Mouse (Mus musculus): Measurements from ENCODE around the gene Acot1. TPM values are rescaled to one million over a fixed set of nuclear protein-coding genes. Genes with fewer than 3 reads are reported as not detected.
"Not testable (repeated sequence)": the region's sequence is repeated elsewhere in the genome, so short reads cannot be mapped to it uniquely, and the experiment has no call there.

The Acot1 gene
- polyA plus RNA-seq, 1 experiment from 2014 or later: 45.5 TPM

DNA sequence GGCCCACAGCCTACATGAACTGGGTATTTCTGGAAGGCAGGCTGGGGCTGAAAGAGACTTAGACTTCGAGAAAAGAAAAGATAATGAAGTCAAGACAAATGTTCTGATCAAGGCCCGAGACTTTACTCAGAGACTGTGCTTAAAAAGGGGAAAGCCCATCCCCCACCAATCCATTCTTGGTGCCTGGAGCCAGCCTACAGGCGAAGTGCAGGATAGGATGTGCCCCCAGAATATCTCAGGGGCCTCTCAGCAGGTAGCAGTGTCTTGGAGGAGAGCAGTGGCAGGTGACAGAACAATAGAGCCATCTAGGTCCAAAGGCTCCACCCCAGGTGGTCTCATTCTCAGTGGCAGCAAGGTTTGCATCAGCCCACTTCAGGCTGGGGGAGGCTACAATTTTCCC lies 19.0 kb downstream of the Acot1 start:
- 52% methylated on average over 3 of the region's 3 CpGs for WGBS
- H3K9me3 ChIP-seq (ENCODE audit: control insufficient read depth, low read length): not testable (repeated sequence)

DNA sequence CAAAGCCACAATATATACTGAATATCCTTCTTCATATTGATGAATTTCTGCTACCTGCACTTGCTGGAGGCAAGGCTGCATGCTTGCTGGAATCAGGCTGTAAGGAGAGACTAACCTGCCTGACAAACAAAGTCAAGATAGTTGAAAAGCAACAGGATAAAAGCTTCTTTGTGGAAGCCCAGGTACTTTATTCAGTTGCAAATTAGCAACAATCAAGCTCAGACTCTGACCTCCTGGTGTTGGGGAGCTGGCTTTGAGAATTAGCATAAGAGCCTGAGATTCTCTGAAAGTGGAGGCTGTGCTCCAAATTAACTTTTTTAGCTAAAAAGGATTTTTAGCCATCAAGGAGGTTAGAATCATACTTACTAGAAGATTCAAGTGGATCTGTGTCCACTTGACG lies 19.8 kb downstream of the Acot1 start:
- not testable (repeated sequence) for DNase-seq (ENCODE audit: low spot score); H3K27ac ChIP-seq (ENCODE audit: low read depth, low read length); H3K36me3 ChIP-seq (ENCODE audit: control insufficient read depth, insufficient read depth, low read length); H3K4me3 ChIP-seq (ENCODE audit: low read depth, low read length); ATAC-seq (ENCODE audit: low FRiP score); H3K9me3 ChIP-seq (ENCODE audit: control insufficient read depth, low read length); H3K4me2 ChIP-seq (replicated peaks; ENCODE audit: low read depth, low read length); H3K4me1 ChIP-seq (replicated peaks; ENCODE audit: control insufficient read depth, insufficient read depth, low read length); H3K9ac ChIP-seq (ENCODE audit: low read depth, low read length); H3K27me3 ChIP-seq (ENCODE audit: control insufficient read depth, insufficient read depth, low read length)
- WGBS: 91% methylated on average over 1 of the region's 1 CpGs

More for the DNA sequence above, 19.0 kb downstream of the Acot1 start:
- not testable (repeated sequence) for H3K4me1 ChIP-seq (replicated peaks; ENCODE audit: control insufficient read depth, insufficient read depth, low read length); DNase-seq (ENCODE audit: low spot score); H3K36me3 ChIP-seq (ENCODE audit: control insufficient read depth, insufficient read depth, low read length); ATAC-seq (ENCODE audit: low FRiP score); H3K27ac ChIP-seq (ENCODE audit: low read depth, low read length); H3K4me2 ChIP-seq (replicated peaks; ENCODE audit: low read depth, low read length); H3K27me3 ChIP-seq (ENCODE audit: control insufficient read depth, insufficient read depth, low read length); H3K9ac ChIP-seq (ENCODE audit: low read depth, low read length); H3K4me3 ChIP-seq (ENCODE audit: low read depth, low read length)

GRCm38 (mm10) chr12:84030659-84031332 lies 21.5 kb downstream of the Acot1 start:
- Histone ChIP-seq H3K4me1 (replicated peaks; ENCODE audit: control insufficient read depth, insufficient read depth, low read length) (no peaks in the 10 kb centered on the region), H3K36me3 (ENCODE audit: control insufficient read depth, insufficient read depth, low read length) (no peaks in the 10 kb centered on the region), H3K9me3 (ENCODE audit: control insufficient read depth, low read length) (no peaks in the 10 kb centered on the region), H3K4me2 (replicated peaks; ENCODE audit: low read depth, low read length) (no peak overlapping the region), H3K4me3 (ENCODE audit: low read depth, low read length) (no peak overlapping the region), H3K27me3 (ENCODE audit: control insufficient read depth, insufficient read depth, low read length) (no peaks in the 10 kb centered on the region), H3K9ac (ENCODE audit: low read depth, low read length) (no peak overlapping the region), H3K27ac (ENCODE audit: low read depth, low read length) (no peak overlapping the region)
- DNase-seq (ENCODE audit: low spot score): peak; percentile 86
- ATAC-seq (ENCODE audit: low FRiP score): no peak
- WGBS: 76% methylated on average over 4 of the region's 4 CpGs

DNA sequence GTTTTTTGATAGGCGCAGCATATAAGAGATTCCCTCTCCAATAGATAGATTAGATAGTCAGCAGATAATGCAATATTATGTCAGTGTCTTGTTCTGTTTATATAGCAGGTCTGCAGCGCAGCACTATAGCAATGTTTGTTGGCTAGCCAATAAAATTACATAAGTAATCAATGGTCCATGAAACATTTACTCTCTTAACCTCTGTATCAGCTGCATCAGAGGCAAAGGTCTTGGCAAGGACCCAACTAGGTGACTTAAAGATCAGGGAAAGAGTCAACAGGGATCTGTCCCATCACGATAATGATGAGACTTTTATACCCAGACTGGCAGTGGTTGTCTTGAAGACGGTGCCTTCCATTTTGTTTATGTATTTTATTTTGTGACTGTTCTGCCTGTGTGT lies 23.6 kb downstream of the Acot1 start:
- H3K9me3 ChIP-seq (ENCODE audit: control insufficient read depth, low read length): no peaks in the 10 kb centered on the region
- no peaks in the 10 kb centered on the region for H3K27me3 ChIP-seq (ENCODE audit: control insufficient read depth, insufficient read depth, low read length)
- 89% methylated on average over 4 of the region's 4 CpGs for WGBS
- H3K4me2 ChIP-seq (replicated peaks; ENCODE audit: low read depth, low read length): no peak overlapping the region
- no peaks in the 10 kb centered on the region for H3K36me3 ChIP-seq (ENCODE audit: control insufficient read depth, insufficient read depth, low read length)
- no peak overlapping the region for H3K27ac ChIP-seq (ENCODE audit: low read depth, low read length)
- no peak overlapping the region for H3K9ac ChIP-seq (ENCODE audit: low read depth, low read length)
- DNase-seq (ENCODE audit: low spot score): no peak
- no peak for ATAC-seq (ENCODE audit: low FRiP score)
- no peaks in the 10 kb centered on the region for H3K4me1 ChIP-seq (replicated peaks; ENCODE audit: control insufficient read depth, insufficient read depth, low read length)
- no peak overlapping the region for H3K4me3 ChIP-seq (ENCODE audit: low read depth, low read length)

DNA sequence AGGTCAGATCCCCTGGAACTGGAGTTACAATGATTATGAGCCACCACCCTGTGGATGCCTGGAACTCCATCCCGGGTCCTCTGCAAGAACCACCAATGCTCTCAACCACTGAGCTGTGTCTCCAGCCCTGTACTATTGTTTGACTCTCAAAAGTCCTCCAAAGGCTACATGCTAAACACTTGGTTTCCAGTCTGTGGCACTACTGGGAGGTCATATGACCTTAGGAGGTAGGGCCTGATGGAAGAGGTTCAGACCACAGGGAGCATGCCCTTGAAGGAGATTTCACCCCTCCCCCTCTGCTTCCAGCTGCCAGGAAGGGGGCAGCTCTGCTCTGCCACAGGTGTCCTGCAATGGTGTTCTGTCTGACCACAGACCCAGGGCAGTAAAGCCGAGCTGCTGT lies 24.0 kb downstream of the Acot1 start:
- not testable (repeated sequence) for H3K27me3 ChIP-seq (ENCODE audit: control insufficient read depth, insufficient read depth, low read length); DNase-seq (ENCODE audit: low spot score); ATAC-seq (ENCODE audit: low FRiP score)

GRCm38 (mm10) chr12:84034108-84034507 lies 24.8 kb downstream of the Acot1 start:
- DNase-seq (ENCODE audit: low spot score): no peak
- Histone ChIP-seq H3K27me3 (ENCODE audit: control insufficient read depth, insufficient read depth, low read length) (no peaks in the 10 kb centered on the region), H3K4me3 (ENCODE audit: low read depth, low read length) (no peak overlapping the region), H3K9me3 (ENCODE audit: control insufficient read depth, low read length) (no peaks in the 10 kb centered on the region), H3K36me3 (ENCODE audit: control insufficient read depth, insufficient read depth, low read length) (no peaks in the 10 kb centered on the region), H3K27ac (ENCODE audit: low read depth, low read length) (no peak overlapping the region), H3K4me2 (replicated peaks; ENCODE audit: low read depth, low read length) (no peak overlapping the region), H3K9ac (ENCODE audit: low read depth, low read length) (no peak overlapping the region), H3K4me1 (replicated peaks; ENCODE audit: control insufficient read depth, insufficient read depth, low read length) (no peaks in the 10 kb centered on the region)
- WGBS: 80% methylated on average over 4 of the region's 4 CpGs
- no peak for ATAC-seq (ENCODE audit: low FRiP score)

More for the DNA sequence above, 24.0 kb downstream of the Acot1 start:
- WGBS: 75% methylated on average over 2 of the region's 2 CpGs
- not testable (repeated sequence) for H3K27ac ChIP-seq (ENCODE audit: low read depth, low read length); H3K9ac ChIP-seq (ENCODE audit: low read depth, low read length); H3K4me2 ChIP-seq (replicated peaks; ENCODE audit: low read depth, low read length); H3K4me1 ChIP-seq (replicated peaks; ENCODE audit: control insufficient read depth, insufficient read depth, low read length); H3K9me3 ChIP-seq (ENCODE audit: control insufficient read depth, low read length); H3K36me3 ChIP-seq (ENCODE audit: control insufficient read depth, insufficient read depth, low read length); H3K4me3 ChIP-seq (ENCODE audit: low read depth, low read length)

DNA sequence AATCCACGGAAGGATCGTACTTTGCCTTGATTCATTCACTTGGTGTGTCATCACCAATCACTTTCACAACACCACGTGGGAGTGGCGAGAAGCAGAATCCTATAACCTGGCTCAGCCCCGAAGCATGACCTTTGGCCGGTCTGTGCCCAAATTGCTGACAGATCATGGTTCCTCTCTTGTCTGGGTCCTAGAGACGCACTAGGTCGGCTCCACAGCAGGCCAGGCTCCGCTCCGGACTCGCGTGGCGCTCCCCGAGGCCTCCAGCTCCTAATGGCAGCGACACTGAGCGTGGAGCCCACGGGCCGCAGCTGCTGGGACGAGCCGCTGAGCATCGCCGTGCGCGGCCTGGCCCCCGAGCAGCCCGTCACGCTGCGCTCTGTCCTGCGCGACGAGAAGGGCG lies 29.0 kb downstream of the Acot1 start, which contains the start of gene Acot4:
TSS of gene Acot4 (plus strand) at position 139 of the 400 bp plus-strand sequence.
- Histone ChIP-seq H3K4me2 (replicated peaks; ENCODE audit: low read depth, low read length) (peak within 1 kb of the TSS; percentile 51), H3K4me3 (ENCODE audit: low read depth, low read length) (peak within 1 kb of the TSS; percentile 37), H3K9ac (ENCODE audit: low read depth, low read length) (peak within 1 kb of the TSS; percentile 42; the same call in 1 of the 2 replicates)
- peak; percentile 44 for DNase-seq (ENCODE audit: low spot score)
- not testable (repeated sequence) for ATAC-seq (ENCODE audit: low FRiP score); H3K9me3 ChIP-seq (ENCODE audit: control insufficient read depth, low read length); H3K27ac ChIP-seq (ENCODE audit: low read depth, low read length); H3K27me3 ChIP-seq (ENCODE audit: control insufficient read depth, insufficient read depth, low read length); H3K4me1 ChIP-seq (replicated peaks; ENCODE audit: control insufficient read depth, insufficient read depth, low read length); H3K36me3 ChIP-seq (ENCODE audit: control insufficient read depth, insufficient read depth, low read length)
- WGBS: 12% methylated on average over 32 of the region's 32 CpGs

DNA sequence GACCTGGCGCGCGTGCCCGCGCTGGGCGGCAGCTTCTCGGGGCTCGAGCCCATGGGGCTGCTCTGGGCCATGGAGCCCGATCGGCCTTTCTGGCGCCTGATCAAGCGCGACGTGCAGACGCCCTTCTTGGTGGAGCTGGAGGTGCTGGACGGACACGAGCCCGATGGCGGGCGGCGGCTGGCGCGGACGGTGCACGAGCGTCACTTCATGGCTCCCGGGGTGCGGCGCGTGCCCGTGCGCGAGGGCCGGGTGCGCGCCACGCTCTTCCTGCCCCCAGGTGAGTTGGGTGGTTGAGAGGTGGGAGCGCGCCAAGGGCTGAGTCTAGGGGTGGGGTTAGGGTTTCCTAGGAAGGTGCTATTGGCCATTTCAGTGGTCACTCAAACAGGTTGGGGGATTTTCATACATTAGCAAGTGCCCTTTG lies 29.4 kb downstream of the Acot1 start, which contains the start of gene Gm49366:
TSS of gene Gm49366 (plus strand) at position 245 of the 421 bp plus-strand sequence.
- ATAC-seq (ENCODE audit: low FRiP score); H3K36me3 ChIP-seq (ENCODE audit: control insufficient read depth, insufficient read depth, low read length); H3K9me3 ChIP-seq (ENCODE audit: control insufficient read depth, low read length); H3K27me3 ChIP-seq (ENCODE audit: control insufficient read depth, insufficient read depth, low read length); H3K4me1 ChIP-seq (replicated peaks; ENCODE audit: control insufficient read depth, insufficient read depth, low read length); H3K27ac ChIP-seq (ENCODE audit: low read depth, low read length): not testable (repeated sequence)
- peak within 1 kb of the TSS; percentile 51 for H3K4me2 ChIP-seq (replicated peaks; ENCODE audit: low read depth, low read length)
- peak within 1 kb of the TSS; percentile 37 for H3K4me3 ChIP-seq (ENCODE audit: low read depth, low read length)
- WGBS: 5% methylated on average over 39 of the region's 39 CpGs
- peak; percentile 39 for DNase-seq (ENCODE audit: low spot score)
- peak within 1 kb of the TSS; percentile 42; the same call in 1 of the 2 replicates for H3K9ac ChIP-seq (ENCODE audit: low read depth, low read length)

DNA sequence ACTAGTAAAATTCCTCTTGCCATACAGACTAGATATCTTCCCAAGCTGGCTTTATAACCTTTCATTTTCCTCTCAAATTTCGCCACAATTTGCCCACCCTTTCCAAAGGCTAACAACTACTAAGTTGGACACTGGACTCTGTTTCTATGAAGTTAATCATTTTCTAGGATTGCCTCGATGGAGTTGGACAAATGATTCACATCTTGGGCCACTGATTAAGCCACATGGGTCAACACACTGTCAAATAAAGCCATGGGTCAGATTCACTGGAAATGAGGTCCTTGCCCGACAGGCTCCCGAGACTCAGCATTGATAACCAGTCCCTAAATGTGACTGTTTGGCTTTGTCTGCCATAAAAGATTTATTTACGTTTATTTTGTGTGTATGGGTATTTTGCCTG lies 33.0 kb downstream of the Acot1 start:
- Histone ChIP-seq H3K9ac (ENCODE audit: low read depth, low read length) (no peak overlapping the region), H3K9me3 (ENCODE audit: control insufficient read depth, low read length) (no peaks in the 10 kb centered on the region; the same call in 1 of the 2 replicates), H3K27ac (ENCODE audit: low read depth, low read length) (no peak overlapping the region), H3K4me2 (replicated peaks; ENCODE audit: low read depth, low read length) (no peak overlapping the region), H3K27me3 (ENCODE audit: control insufficient read depth, insufficient read depth, low read length) (no peaks in the 10 kb centered on the region), H3K36me3 (ENCODE audit: control insufficient read depth, insufficient read depth, low read length) (no peaks in the 10 kb centered on the region), H3K4me1 (replicated peaks; ENCODE audit: control insufficient read depth, insufficient read depth, low read length) (no peaks in the 10 kb centered on the region), H3K4me3 (ENCODE audit: low read depth, low read length) (no peak overlapping the region)
- ATAC-seq (ENCODE audit: low FRiP score): no peak
- no peak for DNase-seq (ENCODE audit: low spot score)
- 92% methylated on average over 5 of the region's 5 CpGs for WGBS
